In the genomic region with DNA sequence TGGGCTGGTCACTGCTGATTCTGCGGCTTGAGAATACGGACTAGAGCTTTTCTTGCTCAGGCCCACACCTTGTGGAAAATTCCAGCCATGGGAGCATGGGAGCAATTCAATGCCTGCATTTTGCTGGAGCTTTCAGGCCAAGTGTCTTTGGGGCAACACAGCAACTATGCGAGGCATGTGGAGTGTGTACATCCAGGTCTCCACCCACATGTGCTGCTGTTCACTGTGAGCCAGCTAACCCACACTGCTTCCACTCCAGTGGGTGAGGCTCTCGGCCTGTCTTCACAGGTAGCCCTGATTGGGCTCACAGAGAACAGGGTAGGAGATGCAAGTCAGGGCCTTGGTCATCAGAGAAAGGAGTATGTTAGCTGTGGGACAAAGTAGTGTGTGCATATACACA, we compare ENCODE assay signal across 28 mouse cellular contexts. TPM values are rescaled to one million over a fixed set of nuclear protein-coding genes. Genes with fewer than 3 reads are reported as not detected.
A peak's percentile ranks its signal among the peaks of the same experiment; 100 is the strongest.
DNase-seq lines count a peak whose midpoint lies in the region; ATAC-seq lines count a peak whose summit lies in the region.
"Had no signal": no experiment of that assay in that cellular context is flagged by ENCODE, and none has a peak within 500 bp of the region (broad histone marks: within the 10 kb centered on the region; RNA-seq: fewer than 3 reads in every experiment).

No protein-coding gene starts in this region.

- WGBS in midbrain, embryonic 10.5 days: 85% methylated on average over 4 of the region's 4 CpGs
- 94% methylated on average over 4 of the region's 4 CpGs for WGBS in midbrain, embryonic 14.5 days

- no peak overlapping the region for H3K9ac ChIP-seq in midbrain, embryonic 14.5 days (replicated peaks; ENCODE audit: low read length)
- H3K9ac ChIP-seq: forebrain, embryonic 13.5 days; heart, embryonic 13.5 days; hindbrain, embryonic 14.5 days had no signal

- no peaks in the 10 kb centered on the region for H3K9me3 ChIP-seq in midbrain, embryonic 10.5 days (replicated peaks)
- H3K9me3 ChIP-seq in midbrain, embryonic 14.5 days (ENCODE audit: control insufficient read depth, low read length): no peaks in the 10 kb centered on the region
- H3K9me3 ChIP-seq: forebrain, embryonic 10.5 days; forebrain, embryonic 13.5 days; heart, embryonic 10.5 days; heart, embryonic 13.5 days had no signal

- 0 out of 2 replicates have a peak overlapping the region, but pooled peaks have one; percentile 1 for H3K27ac ChIP-seq in midbrain, embryonic 10.5 days (replicated peaks)
- H3K27ac ChIP-seq in midbrain, embryonic 14.5 days (replicated peaks; ENCODE audit: low read depth, low read length): no peak overlapping the region
- H3K27ac ChIP-seq: forebrain, embryonic 10.5 days; forebrain, embryonic 13.5 days; heart, adult 2 months; heart, embryonic 10.5 days; heart, embryonic 13.5 days; hindbrain, embryonic 14.5 days had no signal

- ATAC-seq in midbrain, embryonic 14.5 days (ENCODE audit: low FRiP score, low TSS enrichment): no peak
- ATAC-seq in megakaryocyte, adult 5-6 weeks (ENCODE audit: poor library complexity, severe bottlenecking): no peak
- ATAC-seq: forebrain, embryonic 13.5 days; forebrain, embryonic 16.5 days; Patski had no signal

- H3K36me3 ChIP-seq in midbrain, embryonic 10.5 days: no peaks in the 10 kb centered on the region
- H3K36me3 ChIP-seq in midbrain, embryonic 14.5 days (ENCODE audit: control insufficient read depth, insufficient read depth, low read length): no peaks in the 10 kb centered on the region
- H3K36me3 ChIP-seq: forebrain, embryonic 10.5 days; heart, embryonic 10.5 days; heart, embryonic 13.5 days had no signal

- H3K4me2 ChIP-seq in midbrain, embryonic 14.5 days (ENCODE audit: low read length): no peak overlapping the region
- H3K4me2 ChIP-seq: forebrain, embryonic 13.5 days; heart, embryonic 13.5 days; hindbrain, embryonic 14.5 days had no signal

- H3K4me1 ChIP-seq in midbrain, embryonic 10.5 days: peaks cover 10% of the 10 kb centered on the region
- peaks cover 3% of the 10 kb centered on the region; the same call in 1 of the 2 replicates for H3K4me1 ChIP-seq in midbrain, embryonic 14.5 days (ENCODE audit: control insufficient read depth, insufficient read depth, low read length)

- no peak overlapping the region for H3K4me3 ChIP-seq in midbrain, embryonic 10.5 days
- no peak overlapping the region for H3K4me3 ChIP-seq in midbrain, embryonic 14.5 days (replicated peaks; ENCODE audit: low read depth, low read length)
- H3K4me3 ChIP-seq: forebrain, embryonic 10.5 days; forebrain, embryonic 13.5 days; heart, adult 2 months; heart, embryonic 10.5 days; heart, embryonic 13.5 days had no signal

- H3K27me3 ChIP-seq in midbrain, embryonic 10.5 days (ENCODE audit: low read depth, poor library complexity, severe bottlenecking): 0 out of 2 replicates have a peak, but pooled peaks cover 2% of the 10 kb centered on the region
- H3K27me3 ChIP-seq in midbrain, embryonic 14.5 days (ENCODE audit: control insufficient read depth, insufficient read depth, low read length): no peaks in the 10 kb centered on the region

- DNase-seq in midbrain, embryonic 10.5 days (ENCODE audit: low spot score): no peak
- no peak for DNase-seq in midbrain, embryonic 14.5 days
- DNase-seq in lung, postnatal 10 days: peak; percentile 12
- DNase-seq in lung, postnatal 36 days: peak; percentile 36
- no peak for DNase-seq in ovary, postnatal 36 days (ENCODE audit: low spot score)
- DNase-seq in MN1 (ENCODE audit: low spot score): no peak
- DNase-seq: adrenal gland, postnatal 10 days; cerebellum, adult 11 months; cerebellum, adult 8-10 months; cerebellum, postnatal 10 days; gastrocnemius, postnatal 10 days; gastrocnemius, postnatal 36 days; heart, adult 2 months; heart, postnatal 14 days; heart, postnatal 4 days had no signal

RNA-seq across cellular contexts. Expression of a gene that starts 9.2 kb away (rescaled TPM):
- polyA plus RNA-seq in midbrain, embryonic 10.5 days (2016; fragmentation: Nextera tagmentation; extraction: Ambion mirVana): 0.10 and 0.15 TPM in 2 replicates
- polyA plus RNA-seq in midbrain, embryonic 14.5 days (2014; fragmentation: Nextera tagmentation; extraction: Ambion mirVana): 8.4 and 10.5 TPM in 2 replicates
- not detected in 2 replicates for total RNA-seq in megakaryocyte, adult 5-6 weeks (2015)
- total RNA-seq in megakaryocyte, adult 5-6 weeks (2017): not detected in 2 replicates
- total RNA-seq: adrenal gland, adult 18-20 months; gastrocnemius, adult 18-20 months; gastrocnemius, postnatal 10 days; gastrocnemius, postnatal 36 days; granulocyte monocyte progenitor cell, adult 5-6 weeks; heart, adult 2 months; heart, postnatal 14 days; heart, postnatal 4 days had no signal
- polyA plus RNA-seq: embryonic facial prominence, embryonic 11.5 days; heart, adult 2 months; heart, embryonic 13.5 days; heart, embryonic 16.5 days; Patski had no signal

Comparison
In these comparisons a context has a peak if more than half of its experiments do, and no peak if none do; other contexts are left out.
1. DNase-seq: peak in lung, postnatal 10 days (single experiment) and lung, postnatal 36 days (single experiment); none in midbrain, embryonic 10.5 days (single experiment), midbrain, embryonic 14.5 days (single experiment), ovary, postnatal 36 days (single experiment) and MN1 (single experiment).